ENCODE assay signal across 9 mouse cellular contexts in the genomic region with DNA sequence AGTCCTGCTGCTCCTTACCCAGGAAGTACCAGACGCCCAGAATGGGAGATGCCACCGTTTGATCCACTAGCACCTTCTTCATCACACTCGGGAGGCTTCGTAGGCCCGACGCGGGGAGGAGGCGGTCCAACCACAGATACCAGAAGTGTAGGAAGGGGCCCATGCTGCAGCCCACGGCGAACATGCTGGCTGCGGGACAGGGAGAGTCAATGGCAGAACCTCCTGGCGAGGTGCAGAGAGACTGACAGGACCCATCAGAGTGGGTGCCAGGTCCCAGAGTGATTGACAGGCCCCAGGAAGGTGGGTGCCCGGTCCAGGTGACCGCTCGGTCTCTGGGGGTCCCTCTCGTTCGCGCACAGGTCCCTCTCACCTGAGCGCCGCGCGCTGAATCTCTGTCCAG. TPM values are rescaled to one million over a fixed set of nuclear protein-coding genes. Genes with fewer than 3 reads are reported as not detected.
A peak's percentile ranks its signal among the peaks of the same experiment; 100 is the strongest.
DNase-seq lines count a peak whose midpoint lies in the region; ATAC-seq and TF ChIP-seq lines count a peak whose summit lies in the region.
"Had no signal": no experiment of that assay in that cellular context is flagged by ENCODE, and none has a peak within 500 bp of the region (broad histone marks: within the 10 kb centered on the region; RNA-seq: fewer than 3 reads in every experiment).

No protein-coding gene starts in this region.

- H3K27me3 ChIP-seq in hindbrain, embryonic 12.5 days = 0 out of 2 replicates have a peak, but pooled peaks cover 5% of the 10 kb centered on the region
- no peaks in the 10 kb centered on the region for H3K27me3 ChIP-seq in midbrain, embryonic 13.5 days

- intact Hi-C loops in left cerebral cortex, adult 2 months (cut with DNase I) = no loop called here

- peak overlapping the region; percentile 96 for H3K4me2 ChIP-seq in hindbrain, embryonic 12.5 days (replicated peaks)
- peak overlapping the region; percentile 99 for H3K4me2 ChIP-seq in midbrain, embryonic 13.5 days (replicated peaks)

- H3K4me1 ChIP-seq in bone marrow macrophage, adult 2 months (ENCODE audit: control insufficient read depth, insufficient read depth, low read length) = peaks cover 35% of the 10 kb centered on the region
- H3K4me1 ChIP-seq in hindbrain, embryonic 12.5 days = peaks cover 45% of the 10 kb centered on the region
- peaks cover 48% of the 10 kb centered on the region for H3K4me1 ChIP-seq in midbrain, embryonic 13.5 days (replicated peaks)

- peak overlapping the region; percentile 61 for H3K4me3 ChIP-seq in left cerebral cortex, adult 2 months
- peak overlapping the region; percentile 68 for H3K4me3 ChIP-seq in bone marrow macrophage, adult 2 months (ENCODE audit: insufficient read depth, low read length)
- H3K4me3 ChIP-seq in hindbrain, embryonic 12.5 days = peak overlapping the region; percentile 63
- peak overlapping the region; percentile 73 for H3K4me3 ChIP-seq in midbrain, embryonic 13.5 days (replicated peaks)

- peak overlapping the region; percentile 89 for H3K27ac ChIP-seq in left cerebral cortex, adult 2 months
- H3K27ac ChIP-seq in bone marrow macrophage, adult 2 months (ENCODE audit: insufficient read depth, low read depth, low read length) = no peak overlapping the region
- peak overlapping the region; percentile 82 for H3K27ac ChIP-seq in hindbrain, embryonic 12.5 days
- peak overlapping the region; percentile 80 for H3K27ac ChIP-seq in midbrain, embryonic 13.5 days

- H3K9ac ChIP-seq in hindbrain, embryonic 12.5 days = peak overlapping the region; percentile 77
- H3K9ac ChIP-seq in midbrain, embryonic 13.5 days (replicated peaks) = peak overlapping the region; percentile 88

- no peak for TF ChIP-seq CTCF in left cerebral cortex, adult 2 months (IDR thresholded peaks at IDR 0.05)
- no peak for TF ChIP-seq CTCF in bone marrow macrophage, adult 2 months (IDR thresholded peaks at IDR 0.05; ENCODE audit: low read depth, low read length)

- peak; percentile 24 for ATAC-seq in hindbrain, embryonic 12.5 days (ENCODE audit: low FRiP score)
- ATAC-seq in midbrain, embryonic 13.5 days = no peak

- no peaks in the 10 kb centered on the region for H3K9me3 ChIP-seq in hindbrain, embryonic 12.5 days (replicated peaks)
- no peaks in the 10 kb centered on the region for H3K9me3 ChIP-seq in midbrain, embryonic 13.5 days

- peaks cover 27% of the 10 kb centered on the region for H3K36me3 ChIP-seq in hindbrain, embryonic 12.5 days
- peaks cover 35% of the 10 kb centered on the region for H3K36me3 ChIP-seq in midbrain, embryonic 13.5 days

- whole genome bisulfite sequencing in hindbrain, embryonic 12.5 days = 2% methylated on average over 21 of the region's 22 CpGs
- whole genome bisulfite sequencing in midbrain, embryonic 13.5 days = 1% methylated on average over 22 of the region's 22 CpGs

- no peak for DNase-seq in left cerebral cortex, adult 2 months (ENCODE audit: extremely low spot score in 1 of 2, low spot score in 2 of 2)
- no peak for DNase-seq in left cerebral cortex, adult 11 months (ENCODE audit: low spot score)
- no peak for DNase-seq in retina, postnatal 1 day
- no peak for DNase-seq in spleen, adult 12 weeks (ENCODE audit: low spot score)
- DNase-seq in ovary, postnatal 10 days (ENCODE audit: low spot score) = no peak

- TF ChIP-seq POLR2A in bone marrow macrophage, adult 2 months (IDR thresholded peaks at IDR 0.05; ENCODE audit: borderline replicate concordance, low read depth, low read length) = no peak

RNA-seq across cellular contexts. Expression of a gene that starts 0.4 kb away (rescaled TPM):
- 10 to 100 TPM; 33.3 to 35.7 TPM for total RNA-seq in left cerebral cortex, adult 2 months (2021)
- 32.4 and 33.7 TPM in 2 replicates for polyA plus RNA-seq in bone marrow macrophage, adult 2 months (2012; ENCODE audit: insufficient read depth, insufficient read length, missing spikeins)
- polyA plus RNA-seq in hindbrain, embryonic 12.5 days (2016; fragmentation: Nextera tagmentation; extraction: Ambion mirVana) = 38.2 and 38.3 TPM in 2 replicates
- polyA plus RNA-seq in midbrain, embryonic 13.5 days (2015; fragmentation: Nextera tagmentation; extraction: Ambion mirVana) = 36.2 and 38.4 TPM in 2 replicates

RNA-seq across cellular contexts. Expression of a gene that starts 5.9 kb away (rescaled TPM):
- total RNA-seq in left cerebral cortex, adult 2 months (2021) = 100 to 1,000 TPM; 808 to 835 TPM
- polyA plus RNA-seq in bone marrow macrophage, adult 2 months (2012; ENCODE audit: insufficient read depth, insufficient read length, missing spikeins) = 7.9 and 9.4 TPM in 2 replicates
- polyA plus RNA-seq in hindbrain, embryonic 12.5 days (2016; fragmentation: Nextera tagmentation; extraction: Ambion mirVana) = 126 and 134 TPM in 2 replicates
- polyA plus RNA-seq in midbrain, embryonic 13.5 days (2015; fragmentation: Nextera tagmentation; extraction: Ambion mirVana) = 261 and 275 TPM in 2 replicates

RNA-seq across cellular contexts. Expression of a gene that starts 16.2 kb away (rescaled TPM):
- 100 to 1,000 TPM; 159 to 160 TPM for total RNA-seq in left cerebral cortex, adult 2 months (2021)
- 26.9 and 27.5 TPM in 2 replicates for polyA plus RNA-seq in bone marrow macrophage, adult 2 months (2012; ENCODE audit: insufficient read depth, insufficient read length, missing spikeins)
- 84.5 and 85.5 TPM in 2 replicates for polyA plus RNA-seq in hindbrain, embryonic 12.5 days (2016; fragmentation: Nextera tagmentation; extraction: Ambion mirVana)
- 78.9 and 87.2 TPM in 2 replicates for polyA plus RNA-seq in midbrain, embryonic 13.5 days (2015; fragmentation: Nextera tagmentation; extraction: Ambion mirVana)

RNA-seq across cellular contexts. Expression of a gene that starts 36.8 kb away (rescaled TPM):
- 1 to 10 TPM; 1.9 to 3.0 TPM for total RNA-seq in left cerebral cortex, adult 2 months (2021)
- polyA plus RNA-seq in bone marrow macrophage, adult 2 months (2012; ENCODE audit: insufficient read depth, insufficient read length, missing spikeins) = not detected in 2 replicates
- 0.26 and 0.39 TPM in 2 replicates for polyA plus RNA-seq in hindbrain, embryonic 12.5 days (2016; fragmentation: Nextera tagmentation; extraction: Ambion mirVana)
- polyA plus RNA-seq in midbrain, embryonic 13.5 days (2015; fragmentation: Nextera tagmentation; extraction: Ambion mirVana) = 0.15 and 0.28 TPM in 2 replicates

RNA-seq across cellular contexts. Expression of a gene that starts 42.0 kb away (rescaled TPM):
- total RNA-seq in left cerebral cortex, adult 2 months (2021) = not detected
- polyA plus RNA-seq in bone marrow macrophage, adult 2 months (2012; ENCODE audit: insufficient read depth, insufficient read length, missing spikeins) = not detected in 2 replicates
- polyA plus RNA-seq in hindbrain, embryonic 12.5 days (2016; fragmentation: Nextera tagmentation; extraction: Ambion mirVana) = not detected in 2 replicates
- polyA plus RNA-seq in midbrain, embryonic 13.5 days (2015; fragmentation: Nextera tagmentation; extraction: Ambion mirVana) = not detected in 2 replicates
- total RNA-seq: hematopoietic stem cell, adult 5-6 weeks had no signal

Comparison
In these comparisons a context has a peak if more than half of its experiments do, and no peak if none do; other contexts are left out.
1. RNA of a gene that starts 5.9 kb away (polyA plus RNA-seq): 261 to 275 TPM in midbrain, embryonic 13.5 days and 126 to 134 TPM in hindbrain, embryonic 12.5 days; 7.9 to 9.4 TPM in bone marrow macrophage, adult 2 months; every median in the first group is over 10 times any median in the second.
2. Peak in every context shown above with its lines, with median percentiles within 50 percentile points of each other: H3K4me3 ChIP-seq.